Mouse (Mus musculus) heart, adult 11 months (tissue): Measurements from ENCODE around the gene Dnah11.
"Not testable (repeated sequence)": the region's sequence is repeated elsewhere in the genome, so short reads cannot be mapped to it uniquely, and the experiment has no call there.

ENCODE experiments used
- DNase-seq: peaks from one replicate; pipeline ENCODE4 v3.0.0; 2022

Dnah11 gene

GRCm38 (mm10) chr12:117959213-117959612, 239.6 kb downstream of the Dnah11 start:
- no peak for DNase-seq

- no peak for DNase-seq
Measured at GRCm38 (mm10) chr12:117946823-117947704, 251.8 kb downstream of the Dnah11 start.

GRCm38 (mm10) chr12:117941947-117942346, 256.9 kb downstream of the Dnah11 start:
- DNase-seq: no peak

- DNase-seq: no peak
Measured at GRCm38 (mm10) chr12:117938214-117938613, 260.6 kb downstream of the Dnah11 start.

- DNase-seq: no peak
Measured at GRCm38 (mm10) chr12:117932026-117932425, 266.8 kb downstream of the Dnah11 start.

- DNase-seq: no peak
Measured at GRCm38 (mm10) chr12:117929768-117930167, 269.1 kb downstream of the Dnah11 start.

- no peak for DNase-seq
Measured at GRCm38 (mm10) chr12:117915826-117916588, 282.8 kb downstream of the Dnah11 start.

GRCm38 (mm10) chr12:117914613-117915245, 284.1 kb downstream of the Dnah11 start:
- no peak for DNase-seq

- DNase-seq: no peak
Measured at GRCm38 (mm10) chr12:117911396-117911795, 287.4 kb downstream of the Dnah11 start.

- DNase-seq: peak; percentile 29
Measured at GRCm38 (mm10) chr12:117905232-117905840, 293.5 kb downstream of the Dnah11 start.

GRCm38 (mm10) chr12:117903671-117904070, 295.2 kb downstream of the Dnah11 start:
- no peak for DNase-seq

- DNase-seq: not testable (repeated sequence)
Measured at GRCm38 (mm10) chr12:117901352-117901751, 297.5 kb downstream of the Dnah11 start.

- DNase-seq: not testable (repeated sequence)
Measured at GRCm38 (mm10) chr12:117900798-117901197, 298.0 kb downstream of the Dnah11 start.

GRCm38 (mm10) chr12:117887422-117887821, 311.4 kb downstream of the Dnah11 start:
- peak; percentile 51 for DNase-seq

GRCm38 (mm10) chr12:117884627-117885026, 314.2 kb downstream of the Dnah11 start:
- peak; percentile 57 for DNase-seq

- peak; percentile 79 for DNase-seq
Measured at GRCm38 (mm10) chr12:117878341-117878740, 320.5 kb downstream of the Dnah11 start.

GRCm38 (mm10) chr12:117872265-117872664, 326.6 kb downstream of the Dnah11 start:
- DNase-seq: peak; percentile 36

GRCm38 (mm10) chr12:117867708-117868564, 330.9 kb downstream of the Dnah11 start:
- DNase-seq: no peak

- DNase-seq: no peak
Measured at GRCm38 (mm10) chr12:117862655-117863054, 336.2 kb downstream of the Dnah11 start.

- no peak for DNase-seq
Measured at GRCm38 (mm10) chr12:117861249-117861648, 337.6 kb downstream of the Dnah11 start.

- DNase-seq: no peak
Measured at GRCm38 (mm10) chr12:117860840-117861239, 338.0 kb downstream of the Dnah11 start.

GRCm38 (mm10) chr12:117857884-117858283, 341.0 kb downstream of the Dnah11 start:
- no peak for DNase-seq
